Mouse (Mus musculus): ENCODE measurements around the gene Grb10.

DNA sequence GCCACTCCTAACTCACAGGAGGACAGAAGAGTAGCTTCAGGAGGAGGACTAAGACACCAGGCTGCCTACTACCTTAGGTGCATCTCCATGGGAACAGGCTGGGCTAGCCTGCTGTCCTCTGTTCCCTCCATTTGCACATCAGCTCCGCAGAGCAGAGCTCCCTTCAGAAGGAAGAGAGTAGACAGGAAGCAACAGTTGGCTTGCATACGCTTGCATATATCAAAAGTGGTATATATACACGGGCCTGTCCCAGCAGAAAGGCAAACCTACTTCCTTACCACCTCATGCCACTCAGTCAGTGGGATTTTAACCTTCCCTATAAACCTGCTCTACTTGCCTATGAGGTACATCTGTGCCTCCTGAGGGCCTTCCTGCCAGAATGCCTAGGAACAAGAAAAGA, 149.8 kb downstream of the Grb10 start:
- no peak for TF ChIP-seq GATA1 (IDR thresholded peaks at IDR 0.05; ENCODE audit: low read length)
- no peak for TF ChIP-seq TAL1 (IDR thresholded peaks at IDR 0.05; ENCODE audit: low read length)
